Mouse (Mus musculus) liver, embryonic 14.5 days (tissue): ENCODE data around the gene A930017K11Rik. TPM values are rescaled to one million over a fixed set of nuclear protein-coding genes. Genes with fewer than 3 reads are reported as not detected.

ENCODE experiments used
- ATAC-seq: fragments of 200-750 bp; cut with Nextera tagmentation; 2 replicates; pipeline ENCODE4 v1.8.0; 2017; ENCODE audit warnings: moderate number of reproducible peaks, mild to moderate bottlenecking, moderate library complexity; ENCODE audit not compliant: insufficient read depth
- DNase-seq, 3 experiments: peaks; one replicate each; pipeline ENCODE4 v3.0.0-alpha.2; 2012 to 2013; ENCODE audit warnings: low read depth in 3 of 3, low spot score in 3 of 3
- H3K27ac ChIP-seq: fragments of 300-500 bp; sonication (generic); 2 replicates; pipeline ENCODE4 v1.5.1; 2014; ENCODE audit warnings: moderate library complexity, mild to moderate bottlenecking, control low read depth, inconsistent platforms
- H3K27me3 ChIP-seq: fragments of 300-500 bp; sonication (generic); 2 replicates; pipeline ENCODE4 v1.6.1; 2014; ENCODE audit warnings: mild to moderate bottlenecking, low read length, moderate library complexity; ENCODE audit not compliant: control insufficient read depth, insufficient read depth
- H3K36me3 ChIP-seq: fragments of 300-500 bp; sonication (generic); replicated peaks from 2 replicates; pipeline ENCODE4 v1.6.1; 2014; ENCODE audit warnings: low read depth; ENCODE audit not compliant: control insufficient read depth, insufficient read depth
- H3K4me1 ChIP-seq, 2 experiments: fragments of 200-500 bp in 1 of 2; fragments of 300-500 bp in 1 of 2; sonication (generic) in 1 of 2; replicated peaks; 2 replicates each; pipeline ENCODE4 v1.6.1; 2012 to 2014; ENCODE audit warnings: antibody characterized with exemption in 1 of 2, inconsistent platforms in 1 of 2, low read length in 1 of 2; ENCODE audit not compliant: control insufficient read depth in 2 of 2, insufficient read depth in 2 of 2
- H3K4me2 ChIP-seq: fragments of 300-500 bp; sonication (generic); 2 replicates; pipeline ENCODE4 v1.6.1; 2014; ENCODE audit warnings: low read depth, mild to moderate bottlenecking, control low read depth, moderate library complexity
- H3K4me3 ChIP-seq, 2 experiments: fragments of 200-500 bp in 1 of 2; fragments of 300-500 bp in 1 of 2; sonication (generic) in 1 of 2; 2 replicates each; pipeline ENCODE4 v1.5.1; 2012 to 2014; ENCODE audit warnings: low read depth in 2 of 2, low read length in 2 of 2, mild to moderate bottlenecking in 2 of 2, control low read depth in 1 of 2, inconsistent platforms in 1 of 2, moderate library complexity in 1 of 2; ENCODE audit not compliant: insufficient read depth in 1 of 2
- H3K9ac ChIP-seq: fragments of 300-500 bp; sonication (generic); replicated peaks from 2 replicates; pipeline ENCODE4 v1.6.1; 2014; ENCODE audit warnings: mild to moderate bottlenecking, control low read depth, moderate library complexity
- H3K9me3 ChIP-seq: fragments of 300-500 bp; sonication (generic); 2 replicates; pipeline ENCODE4 v1.6.1; 2016; ENCODE audit warnings: low read length, mixed read lengths; ENCODE audit not compliant: control insufficient read depth
- CTCF ChIP-seq: IDR thresholded peaks from 2 replicates; pipeline ENCODE4 v1.5.1; 2016; ENCODE audit warnings: antibody characterized with exemption, low read depth, control low read depth
- EP300 ChIP-seq: IDR thresholded peaks from 2 replicates; pipeline ENCODE4 v1.6.1; 2016; ENCODE audit warnings: antibody characterized with exemption, low read depth
- WGBS: fragments of 180-500 bp; shearing (Covaris S2); extraction: QIAGEN DNeasy Blood & Tissue Kit; methylation state at CpG from one replicate; pipeline ENCODE4 v1.1.7; 2014; ENCODE audit not compliant: insufficient replicate concordance; 5-methylcytosine and 5-hydroxymethylcytosine counted together
- polyA plus RNA-seq, 2 experiments: library from polyadenylated mRNA; depleted of rRNA in 1 of 2; stranded (reverse) in 1 of 2; unstranded in 1 of 2; fragments of >200 nt; fragmentation: Nextera tagmentation in 1 of 2; extraction: Ambion mirVana in 1 of 2; gene quantifications; 2 replicates each; pipeline versions ENCODE4 v1.2.1 to v1.2.3; 2012 to 2014

A930017K11Rik gene
- polyA plus RNA-seq, 2 experiments, result 0.13 to 0.16 TPM

GRCm38 (mm10) chr17:25967652-25968051 lies 15.3 kb upstream of the A930017K11Rik start:
- H3K27ac ChIP-seq, result peak overlapping the region; percentile 38
- H3K4me2 ChIP-seq, result no peak overlapping the region
- WGBS, result 50% methylated on average over 3 of the region's 3 CpGs
- no peaks in the 10 kb centered on the region for H3K27me3 ChIP-seq
- no peak for TF ChIP-seq CTCF
- TF ChIP-seq EP300, result no peak
- H3K4me3 ChIP-seq, result no peak overlapping the region
- H3K9ac ChIP-seq, result 0 out of 2 replicates have a peak overlapping the region, but pooled peaks have one; percentile 16
- peaks cover 22 to 23% of the 10 kb centered on the region in 2 experiments for H3K4me1 ChIP-seq
- H3K36me3 ChIP-seq, result peaks cover 10% of the 10 kb centered on the region; the same call in 1 of the 2 replicates
- DNase-seq, result no peak
- ATAC-seq, result no peak
- H3K9me3 ChIP-seq, result no peaks in the 10 kb centered on the region

GRCm38 (mm10) chr17:25964271-25964670 lies 11.9 kb upstream of the A930017K11Rik start:
- Histone ChIP-seq H3K36me3 (peaks cover 10% of the 10 kb centered on the region; the same call in 1 of the 2 replicates), H3K4me1 (peaks cover 40 to 43% of the 10 kb centered on the region in 2 experiments), H3K9ac (0 out of 2 replicates have a peak overlapping the region, but pooled peaks have one; percentile 14), H3K27ac (peak overlapping the region; percentile 85), H3K4me2 (no peak overlapping the region), H3K4me3 (no peak overlapping the region), H3K27me3 (no peaks in the 10 kb centered on the region), H3K9me3 (no peaks in the 10 kb centered on the region)
- ATAC-seq, result no peak
- WGBS, result 72% methylated on average over 7 of the region's 7 CpGs
- DNase-seq, result no peak
- TF ChIP-seq EP300 (no peak), CTCF (no peak)

GRCm38 (mm10) chr17:25962413-25962905 lies 10.1 kb upstream of the A930017K11Rik start:
- DNase-seq (no peak), ATAC-seq (no peak)
- Histone ChIP-seq H3K9me3 (no peaks in the 10 kb centered on the region), H3K9ac (peak overlapping the region; percentile 82), H3K36me3 (peaks cover 10% of the 10 kb centered on the region; the same call in 1 of the 2 replicates), H3K27ac (peak overlapping the region; percentile 85), H3K4me3 (peak overlapping the region; percentile 51 to 54), H3K4me1 (peaks cover 30 to 31% of the 10 kb centered on the region in 2 experiments), H3K27me3 (no peaks in the 10 kb centered on the region), H3K4me2 (peak overlapping the region; percentile 73)
- WGBS, result 83% methylated on average over 7 of the region's 7 CpGs
- no peak for TF ChIP-seq CTCF
- TF ChIP-seq EP300, result no peak

GRCm38 (mm10) chr17:25961566-25961965 lies 9.2 kb upstream of the A930017K11Rik start:
- peak overlapping the region; percentile 82 for H3K9ac ChIP-seq
- DNase-seq (peak; percentile 87 to 90 (median 88)), ATAC-seq (peak; percentile 97)
- H3K4me3 ChIP-seq, result peak overlapping the region; percentile 51 to 54
- no peaks in the 10 kb centered on the region for H3K9me3 ChIP-seq
- TF ChIP-seq CTCF (no peak; the same call in 1 of the 2 replicates), EP300 (peak; percentile 97)
- peak overlapping the region; percentile 73 for H3K4me2 ChIP-seq
- peaks cover 30 to 31% of the 10 kb centered on the region in 2 experiments for H3K4me1 ChIP-seq
- WGBS, result 27% methylated on average over 5 of the region's 5 CpGs
- H3K27ac ChIP-seq, result peak overlapping the region; percentile 91
- no peaks in the 10 kb centered on the region for H3K27me3 ChIP-seq
- peaks cover 10% of the 10 kb centered on the region; the same call in 1 of the 2 replicates for H3K36me3 ChIP-seq

- Histone ChIP-seq H3K4me1 (peaks cover 30 to 31% of the 10 kb centered on the region in 2 experiments), H3K4me3 (no peak overlapping the region), H3K27me3 (no peaks in the 10 kb centered on the region), H3K36me3 (peaks cover 10% of the 10 kb centered on the region; the same call in 1 of the 2 replicates), H3K27ac (peak overlapping the region; percentile 91), H3K4me2 (no peak overlapping the region), H3K9me3 (no peaks in the 10 kb centered on the region), H3K9ac (no peak overlapping the region)
- DNase-seq (no peak), ATAC-seq (no peak)
- no peak for TF ChIP-seq EP300
- no peak; the same call in 1 of the 2 replicates for TF ChIP-seq CTCF
- WGBS, result 89% methylated on average over 23 of the region's 23 CpGs
These were observed 7.5 kb upstream of the A930017K11Rik start for GRCm38 (mm10) chr17:25959630-25960467.
